Mouse (Mus musculus): ENCODE measurements at regions not wholly inside any gene's neighbourhood (a gene's known extent, or its start where the extent isn't known, plus 50 kb on each side); places are given as distances from the start of the nearest gene placed in this dataset.

DNA sequence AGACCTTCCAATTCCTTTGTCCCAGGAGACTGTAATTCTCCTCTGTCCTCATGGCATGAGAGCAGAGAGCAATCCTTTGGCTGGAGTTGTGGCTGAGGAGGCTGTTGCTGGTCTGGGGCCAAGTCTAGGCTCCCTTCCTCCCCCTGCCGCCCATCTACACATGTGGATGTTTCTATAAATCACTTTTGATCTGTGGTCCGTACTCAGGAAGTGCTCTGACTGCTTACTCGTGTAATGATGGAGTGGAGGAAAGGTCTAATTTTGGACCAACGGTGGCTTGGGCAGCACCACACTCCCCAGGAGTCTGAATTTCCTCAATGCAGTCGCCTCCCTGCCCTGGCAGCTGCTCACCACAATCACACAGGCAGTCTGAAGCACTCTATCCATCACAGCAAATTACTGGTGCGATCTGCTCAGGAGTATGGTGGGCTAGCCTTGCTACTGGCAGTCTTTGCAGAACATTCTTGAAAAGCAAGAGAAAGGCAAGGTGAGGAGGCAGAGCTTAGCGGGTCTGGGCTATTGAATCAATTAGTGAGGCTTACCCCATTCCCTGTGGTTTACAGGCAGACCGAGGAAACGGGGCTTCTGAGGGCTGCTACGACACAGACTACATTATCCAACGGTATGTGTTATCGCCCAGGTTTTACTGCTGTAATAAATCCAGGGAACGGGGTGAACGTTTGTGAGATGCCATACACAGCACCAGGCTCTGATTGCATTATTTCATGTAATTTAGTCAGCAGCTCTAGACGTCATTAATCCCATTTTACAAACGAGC is 104.3 kb upstream of the Veph1 start:
- no peaks in the 10 kb centered on the region for H3K4me1 ChIP-seq (replicated peaks; ENCODE audit: low read depth, low read length)
- no peaks in the 10 kb centered on the region for H3K27me3 ChIP-seq (ENCODE audit: insufficient read depth, low read length)
- no peak overlapping the region for H3K4me3 ChIP-seq (replicated peaks; ENCODE audit: low read length)
- TF ChIP-seq CTCF (conservative IDR thresholded peaks at IDR 0.05; ENCODE audit: low read length): no peak
- no peak for TF ChIP-seq NANOG (IDR thresholded peaks at IDR 0.05; ENCODE audit: borderline replicate concordance, low read length)
- TF ChIP-seq POU5F1 (IDR thresholded peaks at IDR 0.05; ENCODE audit: borderline replicate concordance, low read length): no peak
- no peaks in the 10 kb centered on the region for H3K9me3 ChIP-seq (ENCODE audit: low read length)
- no peaks in the 10 kb centered on the region for H3K36me3 ChIP-seq (ENCODE audit: insufficient read depth, low read length)

DNA sequence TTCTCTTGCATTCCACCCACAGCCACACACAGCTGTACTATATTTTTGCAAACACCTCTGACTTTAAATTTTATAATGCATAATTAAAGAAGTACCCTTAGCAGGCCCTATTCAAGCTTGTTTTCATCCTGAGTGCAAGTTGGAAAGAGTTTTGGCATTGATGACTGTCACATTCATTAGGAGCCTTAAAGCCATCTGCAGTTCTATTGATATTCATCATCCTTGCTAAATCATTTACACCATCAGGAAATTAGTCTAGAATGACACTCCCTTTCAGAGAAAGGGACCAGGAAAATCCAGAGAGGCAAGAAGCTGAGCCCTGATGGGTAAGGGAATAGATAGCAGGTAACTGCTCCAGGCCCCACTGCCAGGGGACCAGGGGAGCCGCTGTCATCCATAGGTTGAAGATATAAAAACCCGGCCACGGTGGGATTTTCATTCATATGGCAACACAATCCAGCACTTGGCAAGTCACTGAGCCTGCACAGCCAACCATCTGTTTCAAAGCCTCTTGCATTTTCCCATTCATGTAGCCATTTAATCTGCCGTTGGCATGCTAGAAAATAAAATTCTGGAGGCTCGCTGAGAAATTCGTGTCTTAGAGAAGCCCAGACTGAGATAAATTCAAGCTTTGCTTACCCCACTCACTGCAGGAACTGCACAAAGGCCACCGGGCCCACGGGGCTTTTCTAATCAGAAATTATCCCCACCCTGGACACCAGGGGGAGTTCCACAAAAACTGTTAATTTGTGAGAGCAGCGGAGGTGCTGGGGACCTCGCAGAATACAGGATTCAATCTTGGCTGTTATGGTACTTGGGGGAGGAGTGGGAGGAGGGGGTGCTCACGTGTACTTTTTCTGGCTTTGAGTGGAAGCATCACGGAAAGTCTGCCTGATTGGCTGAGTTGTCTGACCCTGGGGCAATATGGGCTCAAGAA is 101.8 kb upstream of the Veph1 start:
- H3K36me3 ChIP-seq (ENCODE audit: insufficient read depth, low read length): no peaks in the 10 kb centered on the region
- no peaks in the 10 kb centered on the region for H3K9me3 ChIP-seq (ENCODE audit: low read length)
- H3K4me1 ChIP-seq (replicated peaks; ENCODE audit: low read depth, low read length): no peaks in the 10 kb centered on the region
- no peak overlapping the region for H3K4me3 ChIP-seq (replicated peaks; ENCODE audit: low read length)
- no peak for TF ChIP-seq NANOG (IDR thresholded peaks at IDR 0.05; ENCODE audit: borderline replicate concordance, low read length)
- TF ChIP-seq CTCF (conservative IDR thresholded peaks at IDR 0.05; ENCODE audit: low read length): peak; percentile 58
- no peak for TF ChIP-seq POU5F1 (IDR thresholded peaks at IDR 0.05; ENCODE audit: borderline replicate concordance, low read length)
- H3K27me3 ChIP-seq (ENCODE audit: insufficient read depth, low read length): no peaks in the 10 kb centered on the region

DNA sequence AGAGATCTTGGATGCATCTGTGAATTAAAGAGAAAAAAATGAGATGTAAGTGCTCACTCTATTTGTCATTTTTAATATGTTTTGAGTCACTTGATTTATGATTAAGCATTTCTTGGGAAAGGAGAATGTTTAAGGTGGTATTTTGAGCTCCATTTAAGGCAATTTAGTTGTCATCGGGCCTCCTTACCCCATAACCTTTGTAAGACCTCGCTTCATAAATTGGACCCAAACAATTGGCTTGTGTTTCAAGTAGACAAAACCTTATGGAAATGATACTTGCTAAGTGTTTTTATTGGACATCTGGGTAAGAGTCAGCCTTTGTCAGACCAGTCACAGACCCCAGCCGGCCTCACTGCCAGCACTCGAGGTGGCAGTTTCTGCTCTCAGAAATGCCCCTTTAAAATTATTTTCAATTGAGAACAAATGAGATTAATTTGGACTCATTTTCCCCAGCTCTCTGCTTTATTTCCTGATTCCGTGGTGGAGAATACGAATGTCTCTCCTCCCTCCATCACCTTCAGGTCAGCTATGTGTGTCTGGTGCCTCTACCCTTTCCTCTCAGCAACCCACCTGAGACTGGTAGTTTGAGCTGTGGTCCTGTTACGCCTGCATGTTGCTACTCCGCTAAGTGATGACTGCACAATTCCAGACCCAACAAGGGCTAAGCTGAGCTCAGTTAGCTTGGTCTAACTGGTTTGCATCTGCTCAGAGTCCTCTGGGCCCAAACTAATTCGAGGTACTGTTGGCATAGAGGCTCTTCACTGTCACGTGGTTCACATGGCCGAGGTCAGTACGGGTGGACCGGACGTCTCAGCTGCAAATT is 78.7 kb upstream of the Veph1 start:
- Histone ChIP-seq H3K9me3 (ENCODE audit: low read length) (no peaks in the 10 kb centered on the region), H3K4me3 (replicated peaks; ENCODE audit: low read length) (no peak overlapping the region), H3K27me3 (ENCODE audit: insufficient read depth, low read length) (no peaks in the 10 kb centered on the region), H3K36me3 (ENCODE audit: insufficient read depth, low read length) (no peaks in the 10 kb centered on the region), H3K4me1 (replicated peaks; ENCODE audit: low read depth, low read length) (no peaks in the 10 kb centered on the region)
- TF ChIP-seq NANOG (IDR thresholded peaks at IDR 0.05; ENCODE audit: borderline replicate concordance, low read length) (no peak), CTCF (conservative IDR thresholded peaks at IDR 0.05; ENCODE audit: low read length) (no peak), POU5F1 (IDR thresholded peaks at IDR 0.05; ENCODE audit: borderline replicate concordance, low read length) (no peak)

DNA sequence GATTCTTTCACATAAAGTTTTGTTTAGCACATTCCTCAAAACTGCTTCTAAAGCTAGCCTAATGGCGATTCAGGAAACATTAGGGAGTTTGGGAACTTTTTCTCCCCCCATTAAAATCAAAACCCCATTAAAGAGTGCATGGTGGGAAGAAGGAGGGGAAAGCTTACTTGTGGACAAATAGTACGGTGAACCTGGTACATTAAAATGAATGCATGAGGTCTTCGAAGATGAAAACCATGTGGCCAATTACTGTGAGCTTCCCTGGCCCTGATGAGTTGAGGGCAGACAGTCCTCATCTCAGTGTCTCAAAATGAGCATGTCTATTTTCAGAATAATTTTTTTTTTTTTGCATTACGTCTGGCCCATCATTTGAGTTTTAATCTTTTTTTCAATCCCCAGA is 78.0 kb upstream of the Veph1 start:
- TF ChIP-seq NANOG (IDR thresholded peaks at IDR 0.05; ENCODE audit: borderline replicate concordance, low read length): no peak
- no peak for TF ChIP-seq CTCF (conservative IDR thresholded peaks at IDR 0.05; ENCODE audit: low read length)
- TF ChIP-seq POU5F1 (IDR thresholded peaks at IDR 0.05; ENCODE audit: borderline replicate concordance, low read length): no peak
- Histone ChIP-seq H3K4me1 (replicated peaks; ENCODE audit: low read depth, low read length) (no peaks in the 10 kb centered on the region), H3K36me3 (ENCODE audit: insufficient read depth, low read length) (no peaks in the 10 kb centered on the region), H3K9me3 (ENCODE audit: low read length) (no peaks in the 10 kb centered on the region), H3K27me3 (ENCODE audit: insufficient read depth, low read length) (no peaks in the 10 kb centered on the region), H3K4me3 (replicated peaks; ENCODE audit: low read length) (no peak overlapping the region)

DNA sequence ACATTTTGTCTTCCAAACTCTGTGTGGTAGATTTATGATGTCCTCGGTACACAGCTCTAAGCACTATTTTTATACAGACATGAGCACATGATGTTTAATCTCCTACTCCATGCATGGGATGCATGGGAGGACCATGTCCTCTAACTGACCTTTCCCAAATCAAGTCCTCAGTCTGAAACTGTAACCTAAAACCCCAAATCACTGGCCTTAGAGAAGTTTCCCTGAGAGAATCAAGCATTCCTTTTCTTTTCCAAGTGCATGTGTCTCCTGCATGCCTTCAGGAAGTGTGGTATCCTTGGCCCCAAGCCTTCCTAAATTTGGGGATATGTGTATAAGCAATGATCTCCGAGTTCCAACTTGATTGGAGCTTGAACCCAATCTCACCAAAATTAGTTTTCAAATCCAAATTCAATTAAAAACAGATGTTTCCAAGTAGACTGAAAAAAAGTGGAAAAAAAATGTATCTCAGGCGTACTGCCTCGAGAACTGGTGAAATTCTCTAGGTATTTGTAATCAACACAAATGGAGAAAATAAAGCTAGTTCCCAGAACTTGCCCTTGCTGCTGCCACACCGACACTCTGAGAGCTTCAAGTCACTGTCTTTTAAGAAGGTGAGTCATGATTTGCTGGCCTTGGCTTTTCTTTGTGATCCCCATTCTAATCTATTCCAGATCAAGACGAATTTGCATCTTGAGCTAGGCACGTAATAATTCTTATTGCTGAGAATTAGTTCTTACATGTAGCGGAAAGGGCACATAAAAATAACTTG is 77.4 kb upstream of the Veph1 start:
- no peaks in the 10 kb centered on the region for H3K9me3 ChIP-seq (ENCODE audit: low read length)
- H3K36me3 ChIP-seq (ENCODE audit: insufficient read depth, low read length): no peaks in the 10 kb centered on the region
- no peak overlapping the region for H3K4me3 ChIP-seq (replicated peaks; ENCODE audit: low read length)
- TF ChIP-seq POU5F1 (IDR thresholded peaks at IDR 0.05; ENCODE audit: borderline replicate concordance, low read length) (no peak), CTCF (conservative IDR thresholded peaks at IDR 0.05; ENCODE audit: low read length) (no peak), NANOG (IDR thresholded peaks at IDR 0.05; ENCODE audit: borderline replicate concordance, low read length) (no peak)
- H3K4me1 ChIP-seq (replicated peaks; ENCODE audit: low read depth, low read length): no peaks in the 10 kb centered on the region
- H3K27me3 ChIP-seq (ENCODE audit: insufficient read depth, low read length): no peaks in the 10 kb centered on the region

All from E14TG2a.4 (cell line).